Mouse (Mus musculus): ENCODE measurements at regions not wholly inside any gene's neighbourhood (a gene's known extent, or its start where the extent isn't known, plus 50 kb on each side); places are given as distances from the start of the nearest gene placed in this dataset.

DNA sequence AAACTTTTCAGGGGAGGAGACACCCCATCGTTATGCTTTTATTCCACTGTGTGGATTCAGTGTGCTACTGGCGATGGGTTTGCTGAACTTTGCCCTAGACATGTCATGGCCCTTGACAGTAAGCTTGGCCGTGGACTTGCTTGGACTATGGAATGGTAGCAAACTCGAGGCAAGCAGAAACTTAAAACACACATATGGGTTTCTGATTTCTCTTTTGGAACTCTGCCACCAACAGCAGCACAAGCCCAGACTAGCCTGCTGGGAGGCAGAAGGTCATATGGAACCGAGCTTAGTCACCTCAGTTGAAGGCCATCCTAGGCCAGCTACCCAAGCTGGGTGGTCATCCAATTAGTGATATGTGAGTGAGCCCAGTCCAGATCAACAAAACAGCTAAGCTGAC is 263.8 kb downstream of the Pik3r1 start:
- TF ChIP-seq CTCF (IDR thresholded peaks at IDR 0.05; ENCODE audit: extremely low read depth, insufficient read depth, insufficient read length, insufficient replicate concordance): no peak
- no peak for TF ChIP-seq POLR2A (IDR thresholded peaks at IDR 0.05; ENCODE audit: low read depth, low read length)

All from spleen, adult 2 months (tissue).